Mouse (Mus musculus): ENCODE results near the gene Dpp9. TPM values are rescaled to one million over a fixed set of nuclear protein-coding genes. Genes with fewer than 3 reads are reported as not detected.

Dpp9 gene
- polyA plus RNA-seq, 1 experiment from 2014 or later = 33.8 TPM

GRCm38 (mm10) chr17:56241541-56242401 lies 23.1 kb upstream of the Dpp9 start:
- Histone ChIP-seq H3K4me3 (ENCODE audit: low read depth, low read length) (peak overlapping the region; percentile 27), H3K27me3 (ENCODE audit: control insufficient read depth, insufficient read depth, low read length) (peaks cover 3% of the 10 kb centered on the region; the same call in 1 of the 2 replicates), H3K9ac (ENCODE audit: low read length) (0 out of 2 replicates have a peak overlapping the region, but pooled peaks have one; percentile 16), H3K27ac (ENCODE audit: low read depth, low read length) (no peak overlapping the region), H3K4me2 (peak overlapping the region; percentile 36), H3K36me3 (ENCODE audit: control insufficient read depth, insufficient read depth, low read length) (no peaks in the 10 kb centered on the region), H3K4me1 (ENCODE audit: control insufficient read depth, insufficient read depth, low read length) (no peaks in the 10 kb centered on the region), H3K9me3 (ENCODE audit: control insufficient read depth, low read length) (no peaks in the 10 kb centered on the region)
- ATAC-seq (ENCODE audit: low FRiP score) = peak; percentile 78
- peak; percentile 98 for DNase-seq (ENCODE audit: low spot score, missing footprints)
- WGBS = under 1% methylated on average over 33 of the region's 33 CpGs

GRCm38 (mm10) chr17:56233818-56234469 lies 15.2 kb upstream of the Dpp9 start:
- H3K4me2 ChIP-seq = peak overlapping the region; percentile 14; the same call in 1 of the 2 replicates
- peaks cover 9% of the 10 kb centered on the region for H3K4me1 ChIP-seq (ENCODE audit: control insufficient read depth, insufficient read depth, low read length)
- no peaks in the 10 kb centered on the region for H3K27me3 ChIP-seq (ENCODE audit: control insufficient read depth, insufficient read depth, low read length)
- peak; percentile 97 for ATAC-seq (ENCODE audit: low FRiP score)
- H3K9ac ChIP-seq (ENCODE audit: low read length) = no peak overlapping the region
- no peaks in the 10 kb centered on the region for H3K36me3 ChIP-seq (ENCODE audit: control insufficient read depth, insufficient read depth, low read length)
- DNase-seq (ENCODE audit: low spot score, missing footprints) = peak; percentile 93
- H3K9me3 ChIP-seq (ENCODE audit: control insufficient read depth, low read length) = no peaks in the 10 kb centered on the region
- 4% methylated on average over 14 of the region's 14 CpGs for WGBS
- H3K27ac ChIP-seq (ENCODE audit: low read depth, low read length) = no peak overlapping the region
- no peak overlapping the region for H3K4me3 ChIP-seq (ENCODE audit: low read depth, low read length)

GRCm38 (mm10) chr17:56233389-56233788 lies 14.7 kb upstream of the Dpp9 start:
- Histone ChIP-seq H3K4me3 (ENCODE audit: low read depth, low read length) (no peak overlapping the region), H3K9ac (ENCODE audit: low read length) (no peak overlapping the region), H3K27ac (ENCODE audit: low read depth, low read length) (no peak overlapping the region), H3K4me1 (ENCODE audit: control insufficient read depth, insufficient read depth, low read length) (peaks cover 9% of the 10 kb centered on the region), H3K36me3 (ENCODE audit: control insufficient read depth, insufficient read depth, low read length) (no peaks in the 10 kb centered on the region), H3K9me3 (ENCODE audit: control insufficient read depth, low read length) (no peaks in the 10 kb centered on the region), H3K27me3 (ENCODE audit: control insufficient read depth, insufficient read depth, low read length) (no peaks in the 10 kb centered on the region), H3K4me2 (peak overlapping the region; percentile 14; the same call in 1 of the 2 replicates)
- no peak for DNase-seq (ENCODE audit: low spot score, missing footprints)
- ATAC-seq (ENCODE audit: low FRiP score) = peak; percentile 31; the same call in 1 of the 2 replicates
- whole genome bisulfite sequencing = 64% methylated on average over 8 of the region's 8 CpGs

DNA sequence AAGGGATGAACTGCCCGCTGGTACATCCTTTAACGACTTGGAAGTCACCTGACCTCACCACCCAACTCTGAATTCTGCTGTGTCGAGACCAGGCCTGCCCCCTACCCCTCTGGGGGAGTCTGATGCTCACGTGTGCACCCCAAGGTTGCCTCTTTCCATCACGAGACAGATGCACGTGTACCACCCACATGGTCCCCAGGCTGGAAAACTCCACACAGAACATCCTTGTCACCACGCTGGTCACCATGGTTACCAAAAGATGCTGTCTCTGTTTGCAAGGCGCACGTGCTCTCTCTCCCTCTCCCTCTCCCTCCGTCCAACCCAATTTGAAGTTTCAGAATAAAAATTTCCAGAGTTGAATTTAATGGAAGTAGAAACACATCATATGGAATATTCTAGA lies 11.2 kb upstream of the Dpp9 start:
- no peak overlapping the region for H3K4me2 ChIP-seq
- DNase-seq (ENCODE audit: low spot score, missing footprints) (no peak), ATAC-seq (ENCODE audit: low FRiP score) (no peak)
- no peak overlapping the region for H3K4me3 ChIP-seq (ENCODE audit: low read depth, low read length)
- peaks cover 9% of the 10 kb centered on the region for H3K4me1 ChIP-seq (ENCODE audit: control insufficient read depth, insufficient read depth, low read length)
- H3K36me3 ChIP-seq (ENCODE audit: control insufficient read depth, insufficient read depth, low read length) = no peaks in the 10 kb centered on the region
- H3K27ac ChIP-seq (ENCODE audit: low read depth, low read length) = no peak overlapping the region
- H3K9me3 ChIP-seq (ENCODE audit: control insufficient read depth, low read length) = no peaks in the 10 kb centered on the region
- WGBS = 70% methylated on average over 10 of the region's 10 CpGs
- H3K9ac ChIP-seq (ENCODE audit: low read length) = no peak overlapping the region
- no peaks in the 10 kb centered on the region for H3K27me3 ChIP-seq (ENCODE audit: control insufficient read depth, insufficient read depth, low read length)

- no peaks in the 10 kb centered on the region for H3K4me1 ChIP-seq (ENCODE audit: control insufficient read depth, insufficient read depth, low read length)
- H3K4me2 ChIP-seq = no peak overlapping the region
- WGBS = 80% methylated on average over 3 of the region's 3 CpGs
- no peaks in the 10 kb centered on the region for H3K27me3 ChIP-seq (ENCODE audit: control insufficient read depth, insufficient read depth, low read length)
- H3K27ac ChIP-seq (ENCODE audit: low read depth, low read length) = no peak overlapping the region
- DNase-seq (ENCODE audit: low spot score, missing footprints) (no peak), ATAC-seq (ENCODE audit: low FRiP score) (no peak)
- no peak overlapping the region for H3K4me3 ChIP-seq (ENCODE audit: low read depth, low read length)
- no peaks in the 10 kb centered on the region for H3K36me3 ChIP-seq (ENCODE audit: control insufficient read depth, insufficient read depth, low read length)
- H3K9ac ChIP-seq (ENCODE audit: low read length) = no peak overlapping the region
- H3K9me3 ChIP-seq (ENCODE audit: control insufficient read depth, low read length) = no peaks in the 10 kb centered on the region
Observed at GRCm38 (mm10) chr17:56226566-56226965, 7.9 kb upstream of the Dpp9 start.

DNA sequence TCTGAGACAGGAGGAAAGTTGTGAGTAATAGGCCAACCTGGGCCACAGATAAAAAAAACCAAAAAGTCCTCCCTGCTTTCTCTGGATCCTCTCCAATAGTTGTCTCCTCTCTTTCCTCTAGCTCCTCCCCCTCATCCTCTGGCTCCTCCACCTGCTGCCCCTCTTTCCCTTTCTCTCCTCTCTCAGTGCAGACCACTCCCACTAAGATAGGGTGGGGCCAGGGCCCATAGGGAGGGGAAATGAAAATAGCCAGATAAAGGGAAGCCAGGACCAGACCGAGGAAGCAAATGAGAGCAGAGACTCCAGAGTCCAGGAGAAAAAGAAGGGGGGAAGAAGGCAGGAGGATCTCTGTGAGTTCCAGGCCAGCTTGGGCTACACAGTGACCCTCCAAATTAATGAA lies 6.2 kb upstream of the Dpp9 start:
- WGBS = 61% methylated on average over 1 of the region's 1 CpGs
- Histone ChIP-seq H3K4me3 (ENCODE audit: low read depth, low read length) (no peak overlapping the region), H3K9ac (ENCODE audit: low read length) (no peak overlapping the region), H3K36me3 (ENCODE audit: control insufficient read depth, insufficient read depth, low read length) (no peaks in the 10 kb centered on the region), H3K27ac (ENCODE audit: low read depth, low read length) (no peak overlapping the region), H3K4me1 (ENCODE audit: control insufficient read depth, insufficient read depth, low read length) (no peaks in the 10 kb centered on the region), H3K9me3 (ENCODE audit: control insufficient read depth, low read length) (no peaks in the 10 kb centered on the region), H3K27me3 (ENCODE audit: control insufficient read depth, insufficient read depth, low read length) (no peaks in the 10 kb centered on the region), H3K4me2 (no peak overlapping the region)
- DNase-seq (ENCODE audit: low spot score, missing footprints) (no peak), ATAC-seq (ENCODE audit: low FRiP score) (no peak)

- Histone ChIP-seq H3K9ac (ENCODE audit: low read length) (no peak overlapping the region), H3K4me2 (no peak overlapping the region), H3K36me3 (ENCODE audit: control insufficient read depth, insufficient read depth, low read length) (no peaks in the 10 kb centered on the region), H3K9me3 (ENCODE audit: control insufficient read depth, low read length) (no peaks in the 10 kb centered on the region), H3K4me1 (ENCODE audit: control insufficient read depth, insufficient read depth, low read length) (peaks cover 13% of the 10 kb centered on the region), H3K27ac (ENCODE audit: low read depth, low read length) (no peak overlapping the region), H3K27me3 (ENCODE audit: control insufficient read depth, insufficient read depth, low read length) (no peaks in the 10 kb centered on the region), H3K4me3 (ENCODE audit: low read depth, low read length) (no peak overlapping the region)
- 71% methylated on average over 3 of the region's 3 CpGs for WGBS
- no peak for DNase-seq (ENCODE audit: low spot score, missing footprints)
- no peak for ATAC-seq (ENCODE audit: low FRiP score)
Observed at GRCm38 (mm10) chr17:56219805-56220204, 1.1 kb upstream of the Dpp9 start.

GRCm38 (mm10) chr17:56219251-56219650 lies 546 bp upstream of the Dpp9 start:
- ATAC-seq (ENCODE audit: low FRiP score) (peak; percentile 33), DNase-seq (ENCODE audit: low spot score, missing footprints) (no peak)
- no peaks in the 10 kb centered on the region for H3K9me3 ChIP-seq (ENCODE audit: control insufficient read depth, low read length)
- no peaks in the 10 kb centered on the region for H3K27me3 ChIP-seq (ENCODE audit: control insufficient read depth, insufficient read depth, low read length)
- H3K27ac ChIP-seq (ENCODE audit: low read depth, low read length) = peak overlapping the region; percentile 71; the same call in 1 of the 2 replicates
- H3K9ac ChIP-seq (ENCODE audit: low read length) = peak overlapping the region; percentile 89
- H3K36me3 ChIP-seq (ENCODE audit: control insufficient read depth, insufficient read depth, low read length) = no peaks in the 10 kb centered on the region
- 48% methylated on average over 12 of the region's 12 CpGs for WGBS
- peaks cover 13% of the 10 kb centered on the region for H3K4me1 ChIP-seq (ENCODE audit: control insufficient read depth, insufficient read depth, low read length)
- peak overlapping the region; percentile 85 for H3K4me2 ChIP-seq
- peak overlapping the region; percentile 92 for H3K4me3 ChIP-seq (ENCODE audit: low read depth, low read length)

DNA sequence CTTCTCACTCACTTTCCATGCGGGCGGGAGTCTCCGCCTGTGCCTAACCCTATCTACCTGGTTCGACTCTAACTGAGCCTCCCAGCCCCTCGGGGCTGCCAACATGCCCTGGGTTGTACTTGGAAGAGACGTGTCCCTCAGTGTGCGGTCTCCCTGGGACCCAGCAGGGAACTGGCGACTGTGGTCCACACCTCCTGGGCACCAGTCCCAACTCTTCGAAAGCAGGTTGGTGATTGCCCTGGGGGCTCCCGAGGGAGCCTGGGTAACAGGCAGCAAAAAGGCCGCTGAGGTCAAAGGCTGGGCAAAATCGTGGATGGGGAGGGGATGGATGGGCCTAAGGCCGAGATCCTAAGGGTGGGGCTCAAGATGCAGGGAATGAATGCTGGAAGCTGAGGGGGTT lies 1.0 kb downstream of the Dpp9 start:
- WGBS = 77% methylated on average over 13 of the region's 13 CpGs
- H3K9me3 ChIP-seq (ENCODE audit: control insufficient read depth, low read length) = no peaks in the 10 kb centered on the region
- H3K27ac ChIP-seq (ENCODE audit: low read depth, low read length) = no peak overlapping the region
- no peaks in the 10 kb centered on the region; the same call in 1 of the 2 replicates for H3K36me3 ChIP-seq (ENCODE audit: control insufficient read depth, insufficient read depth, low read length)
- H3K27me3 ChIP-seq (ENCODE audit: control insufficient read depth, insufficient read depth, low read length) = no peaks in the 10 kb centered on the region
- DNase-seq (ENCODE audit: low spot score, missing footprints) = no peak
- peak overlapping the region; percentile 89 for H3K9ac ChIP-seq (ENCODE audit: low read length)
- peak overlapping the region; percentile 85 for H3K4me2 ChIP-seq
- ATAC-seq (ENCODE audit: low FRiP score) = no peak
- H3K4me1 ChIP-seq (ENCODE audit: control insufficient read depth, insufficient read depth, low read length) = peaks cover 13% of the 10 kb centered on the region
- H3K4me3 ChIP-seq (ENCODE audit: low read depth, low read length) = peak overlapping the region; percentile 92

Measured in midbrain, embryonic 11.5 days (tissue).